Mouse (Mus musculus): ENCODE measurements around the gene Hoxd13. TPM values are rescaled to one million over a fixed set of nuclear protein-coding genes. Genes with fewer than 3 reads are reported as not detected.

Hoxd13 gene
- polyA plus RNA-seq, 2 experiments, result 54.6 to 109 TPM

- peaks cover 38% of the 10 kb centered on the region for H3K4me1 ChIP-seq (ENCODE audit: control insufficient read depth, insufficient read depth, low read length)
These were observed 24.8 kb downstream of the Hoxd13 start for GRCm38 (mm10) chr2:74692808-74693431.

GRCm38 (mm10) chr2:74693432-74693827 lies 25.3 kb downstream of the Hoxd13 start:
- no peak for DNase-seq (ENCODE audit: low spot score)
- Histone ChIP-seq H3K27me3 (ENCODE audit: control insufficient read depth, insufficient read depth, low read length) (peaks cover 33% of the 10 kb centered on the region), H3K4me2 (replicated peaks; ENCODE audit: low read depth, low read length, severe bottlenecking) (peak overlapping the region; percentile 96), H3K4me3 (replicated peaks; ENCODE audit: low read length) (peak overlapping the region; percentile 74), H3K27ac (replicated peaks; ENCODE audit: low read depth, low read length) (peak overlapping the region; percentile 69), H3K9me3 (ENCODE audit: control insufficient read depth, low read length) (no peaks in the 10 kb centered on the region), H3K9ac (ENCODE audit: low read depth, low read length, severe bottlenecking) (peak overlapping the region; percentile 91), H3K36me3 (ENCODE audit: control insufficient read depth, insufficient read depth, low read length) (peaks cover 20% of the 10 kb centered on the region), H3K4me1 (ENCODE audit: control insufficient read depth, insufficient read depth, low read length) (peaks cover 41% of the 10 kb centered on the region)
- WGBS, result 18% methylated on average over 4 of the region's 4 CpGs
- ATAC-seq (ENCODE audit: low FRiP score, low read depth), result no peak
- TF ChIP-seq POLR2A (IDR thresholded peaks at IDR 0.05; ENCODE audit: borderline replicate concordance, extremely low read depth, insufficient read depth, insufficient read length), result no peak

More at GRCm38 (mm10) chr2:74692808-74693431, 24.8 kb downstream of the Hoxd13 start:
- H3K9ac ChIP-seq (ENCODE audit: low read depth, low read length, severe bottlenecking), result peak overlapping the region; percentile 91
- ATAC-seq (ENCODE audit: low FRiP score, low read depth), result no peak
- peak overlapping the region; percentile 75 for H3K27ac ChIP-seq (replicated peaks; ENCODE audit: low read depth, low read length)
- no peak for DNase-seq (ENCODE audit: low spot score)
- no peaks in the 10 kb centered on the region for H3K9me3 ChIP-seq (ENCODE audit: control insufficient read depth, low read length)
- peaks cover 33% of the 10 kb centered on the region for H3K27me3 ChIP-seq (ENCODE audit: control insufficient read depth, insufficient read depth, low read length)
- peaks cover 20% of the 10 kb centered on the region for H3K36me3 ChIP-seq (ENCODE audit: control insufficient read depth, insufficient read depth, low read length)
- TF ChIP-seq POLR2A (IDR thresholded peaks at IDR 0.05; ENCODE audit: borderline replicate concordance, extremely low read depth, insufficient read depth, insufficient read length), result no peak
- WGBS, result 12% methylated on average over 20 of the region's 20 CpGs
- H3K4me3 ChIP-seq (replicated peaks; ENCODE audit: low read length), result peak overlapping the region; percentile 74
- peak overlapping the region; percentile 96 for H3K4me2 ChIP-seq (replicated peaks; ENCODE audit: low read depth, low read length, severe bottlenecking)

GRCm38 (mm10) chr2:74694066-74694465 lies 26.0 kb downstream of the Hoxd13 start:
- peak overlapping the region; percentile 91; the same call in 1 of the 2 replicates for H3K9ac ChIP-seq (ENCODE audit: low read depth, low read length, severe bottlenecking)
- peaks cover 20% of the 10 kb centered on the region for H3K36me3 ChIP-seq (ENCODE audit: control insufficient read depth, insufficient read depth, low read length)
- 8% methylated on average over 16 of the region's 16 CpGs for WGBS
- no peak for TF ChIP-seq POLR2A (IDR thresholded peaks at IDR 0.05; ENCODE audit: borderline replicate concordance, extremely low read depth, insufficient read depth, insufficient read length)
- H3K9me3 ChIP-seq (ENCODE audit: control insufficient read depth, low read length), result no peaks in the 10 kb centered on the region
- H3K4me1 ChIP-seq (ENCODE audit: control insufficient read depth, insufficient read depth, low read length), result peaks cover 44% of the 10 kb centered on the region
- peaks cover 35% of the 10 kb centered on the region for H3K27me3 ChIP-seq (ENCODE audit: control insufficient read depth, insufficient read depth, low read length)
- peak overlapping the region; percentile 96 for H3K4me2 ChIP-seq (replicated peaks; ENCODE audit: low read depth, low read length, severe bottlenecking)
- peak overlapping the region; percentile 74 for H3K4me3 ChIP-seq (replicated peaks; ENCODE audit: low read length)
- DNase-seq (ENCODE audit: low spot score) (no peak), ATAC-seq (ENCODE audit: low FRiP score, low read depth) (no peak)
- peak overlapping the region; percentile 69; the same call in 1 of the 2 replicates for H3K27ac ChIP-seq (replicated peaks; ENCODE audit: low read depth, low read length)

- no peak for ATAC-seq (ENCODE audit: low FRiP score, low read depth)
- DNase-seq (ENCODE audit: low spot score), result no peak
- 11% methylated on average over 1 of the region's 1 CpGs for WGBS
- no peak for TF ChIP-seq POLR2A (IDR thresholded peaks at IDR 0.05; ENCODE audit: borderline replicate concordance, extremely low read depth, insufficient read depth, insufficient read length)
- Histone ChIP-seq H3K27ac (replicated peaks; ENCODE audit: low read depth, low read length) (peak overlapping the region; percentile 89; the same call in 1 of the 2 replicates), H3K27me3 (ENCODE audit: control insufficient read depth, insufficient read depth, low read length) (peaks cover 48% of the 10 kb centered on the region), H3K4me3 (replicated peaks; ENCODE audit: low read length) (peak overlapping the region; percentile 74; the same call in 1 of the 2 replicates), H3K36me3 (ENCODE audit: control insufficient read depth, insufficient read depth, low read length) (peaks cover 20% of the 10 kb centered on the region), H3K9me3 (ENCODE audit: control insufficient read depth, low read length) (no peaks in the 10 kb centered on the region), H3K9ac (ENCODE audit: low read depth, low read length, severe bottlenecking) (peak overlapping the region; percentile 86), H3K4me2 (replicated peaks; ENCODE audit: low read depth, low read length, severe bottlenecking) (peak overlapping the region; percentile 96), H3K4me1 (ENCODE audit: control insufficient read depth, insufficient read depth, low read length) (peaks cover 46% of the 10 kb centered on the region)
These were observed 27.3 kb downstream of the Hoxd13 start for GRCm38 (mm10) chr2:74695383-74695782.

- ATAC-seq (ENCODE audit: low FRiP score, low read depth), result no peak
- H3K9ac ChIP-seq (ENCODE audit: low read depth, low read length, severe bottlenecking), result peak overlapping the region; percentile 86
- H3K4me1 ChIP-seq (ENCODE audit: control insufficient read depth, insufficient read depth, low read length), result peaks cover 46% of the 10 kb centered on the region
- H3K4me2 ChIP-seq (replicated peaks; ENCODE audit: low read depth, low read length, severe bottlenecking), result peak overlapping the region; percentile 96
- TF ChIP-seq POLR2A (IDR thresholded peaks at IDR 0.05; ENCODE audit: borderline replicate concordance, extremely low read depth, insufficient read depth, insufficient read length), result no peak
- DNase-seq (ENCODE audit: low spot score), result no peak
- H3K36me3 ChIP-seq (ENCODE audit: control insufficient read depth, insufficient read depth, low read length), result peaks cover 20% of the 10 kb centered on the region
- H3K4me3 ChIP-seq (replicated peaks; ENCODE audit: low read length), result peak overlapping the region; percentile 55; the same call in 1 of the 2 replicates
- H3K9me3 ChIP-seq (ENCODE audit: control insufficient read depth, low read length), result no peaks in the 10 kb centered on the region
- WGBS, result 26% methylated on average over 7 of the region's 7 CpGs
- H3K27me3 ChIP-seq (ENCODE audit: control insufficient read depth, insufficient read depth, low read length), result peaks cover 51% of the 10 kb centered on the region
- peak overlapping the region; percentile 89 for H3K27ac ChIP-seq (replicated peaks; ENCODE audit: low read depth, low read length)
These were observed 27.8 kb downstream of the Hoxd13 start for GRCm38 (mm10) chr2:74695813-74696430.
